Mouse (Mus musculus): ENCODE measurements around the gene Gpr150. TPM values are rescaled to one million over a fixed set of nuclear protein-coding genes. Genes with fewer than 3 reads are reported as not detected.

Gene Gpr150
- total RNA-seq (2021): not detected

GRCm38 (mm10) chr13:76056896-76057266 lies at the start of gene Gpr150:
Gene Gpr150, minus strand, starts transcription at chr13:76056996.
- intact Hi-C loops (cut with DNase I): no loop called here
- DNase-seq: no peak

- intact Hi-C loops (cut with DNase I): no loop called here
- DNase-seq: no peak
These were observed 45.2 kb upstream of the Gpr150 start for GRCm38 (mm10) chr13:76101989-76102388.

- DNase-seq: peak; percentile 95 to 96
- intact Hi-C loops (cut with DNase I): loop anchor here (2.0 to 5.0 kb wide), 2 partner anchors 80 to 156 kb away; partner anchors contain the start of genes Rfesd and Rhobtb3
These were observed 41.9 kb upstream of the Gpr150 start, which contains the start of the genes Arsk and Ttc37 for GRCm38 (mm10) chr13:76098493-76099303. Gene Arsk, minus strand, starts transcription at chr13:76098660. Gene Ttc37, plus strand, starts transcription at chr13:76098734.

GRCm38 (mm10) chr13:76098116-76098492 lies 41.3 kb upstream of the Gpr150 start:
- intact Hi-C loops (cut with DNase I): loop anchor here (2.0 to 5.0 kb wide), 2 partner anchors 79 to 156 kb away; partner anchors contain the start of genes Rfesd and Rhobtb3

GRCm38 (mm10) chr13:76074323-76074722 lies 17.5 kb upstream of the Gpr150 start:
- intact Hi-C loops (cut with DNase I): no loop called here
- no peak for DNase-seq

More at GRCm38 (mm10) chr13:76098116-76098492, 41.3 kb upstream of the Gpr150 start:
- no peak for DNase-seq

- no peak for DNase-seq
- intact Hi-C loops (cut with DNase I): no loop called here
These were observed 7.7 kb upstream of the Gpr150 start for GRCm38 (mm10) chr13:76064363-76064945.

- DNase-seq: no peak
- intact Hi-C loops (cut with DNase I): no loop called here
These were observed 6.8 kb upstream of the Gpr150 start for GRCm38 (mm10) chr13:76063548-76063947.

GRCm38 (mm10) chr13:76062569-76062968 lies 5.8 kb upstream of the Gpr150 start:
- no peak for DNase-seq
- intact Hi-C loops (cut with DNase I): no loop called here

- intact Hi-C loops (cut with DNase I): no loop called here
- DNase-seq: no peak
These were observed 5.3 kb upstream of the Gpr150 start for GRCm38 (mm10) chr13:76062126-76062525.

GRCm38 (mm10) chr13:76059591-76059990 lies 2.8 kb upstream of the Gpr150 start:
- no peak for DNase-seq
- intact Hi-C loops (cut with DNase I): no loop called here

- intact Hi-C loops (cut with DNase I): no loop called here
- DNase-seq: no peak
These were observed 672 bp upstream of the Gpr150 start for GRCm38 (mm10) chr13:76057267-76058069.

- DNase-seq: peak; percentile 58 to 59
- intact Hi-C loops (cut with DNase I): no loop called here
These were observed 503 bp downstream of the Gpr150 start for GRCm38 (mm10) chr13:76056261-76056724.

GRCm38 (mm10) chr13:76055391-76056232 lies 1.2 kb downstream of the Gpr150 start:
- intact Hi-C loops (cut with DNase I): no loop called here
- peak; percentile 9 to 10 for DNase-seq

GRCm38 (mm10) chr13:76044971-76045370 lies 11.8 kb downstream of the Gpr150 start:
- intact Hi-C loops (cut with DNase I): no loop called here

GRCm38 (mm10) chr13:76042455-76042854 lies 14.3 kb downstream of the Gpr150 start:
- DNase-seq: no peak
- intact Hi-C loops (cut with DNase I): no loop called here

More at GRCm38 (mm10) chr13:76044971-76045370, 11.8 kb downstream of the Gpr150 start:
- no peak for DNase-seq

GRCm38 (mm10) chr13:76024588-76024987 lies 32.2 kb downstream of the Gpr150 start:
- DNase-seq: peak; percentile 32 to 36
- intact Hi-C loops (cut with DNase I): loop anchor here (5.0 to 10.0 kb wide), 3 partner anchors 222 to 1170 kb away; no protein-coding TSS in a partner anchor

- DNase-seq: peak; percentile 30 to 31
- intact Hi-C loops (cut with DNase I): loop anchor here (5.0 to 10.0 kb wide), 3 partner anchors 219 to 1167 kb away; no protein-coding TSS in a partner anchor
These were observed 35.0 kb downstream of the Gpr150 start for GRCm38 (mm10) chr13:76021782-76022181.

- DNase-seq: peak; percentile 3 to 11
- intact Hi-C loops (cut with DNase I): loop anchor here (2.0 to 5.0 kb wide), 2 partner anchors 80 to 137 kb away; partner anchors contain the start of genes Arsk and Ttc37
These were observed 37.9 kb downstream of the Gpr150 start for GRCm38 (mm10) chr13:76018844-76019400.

All from heart, postnatal 10 days (tissue).